Mouse (Mus musculus): ENCODE results near the gene Itga9.
A peak's percentile ranks its signal among the peaks of the same experiment; 100 is the strongest.

The Itga9 gene

DNA sequence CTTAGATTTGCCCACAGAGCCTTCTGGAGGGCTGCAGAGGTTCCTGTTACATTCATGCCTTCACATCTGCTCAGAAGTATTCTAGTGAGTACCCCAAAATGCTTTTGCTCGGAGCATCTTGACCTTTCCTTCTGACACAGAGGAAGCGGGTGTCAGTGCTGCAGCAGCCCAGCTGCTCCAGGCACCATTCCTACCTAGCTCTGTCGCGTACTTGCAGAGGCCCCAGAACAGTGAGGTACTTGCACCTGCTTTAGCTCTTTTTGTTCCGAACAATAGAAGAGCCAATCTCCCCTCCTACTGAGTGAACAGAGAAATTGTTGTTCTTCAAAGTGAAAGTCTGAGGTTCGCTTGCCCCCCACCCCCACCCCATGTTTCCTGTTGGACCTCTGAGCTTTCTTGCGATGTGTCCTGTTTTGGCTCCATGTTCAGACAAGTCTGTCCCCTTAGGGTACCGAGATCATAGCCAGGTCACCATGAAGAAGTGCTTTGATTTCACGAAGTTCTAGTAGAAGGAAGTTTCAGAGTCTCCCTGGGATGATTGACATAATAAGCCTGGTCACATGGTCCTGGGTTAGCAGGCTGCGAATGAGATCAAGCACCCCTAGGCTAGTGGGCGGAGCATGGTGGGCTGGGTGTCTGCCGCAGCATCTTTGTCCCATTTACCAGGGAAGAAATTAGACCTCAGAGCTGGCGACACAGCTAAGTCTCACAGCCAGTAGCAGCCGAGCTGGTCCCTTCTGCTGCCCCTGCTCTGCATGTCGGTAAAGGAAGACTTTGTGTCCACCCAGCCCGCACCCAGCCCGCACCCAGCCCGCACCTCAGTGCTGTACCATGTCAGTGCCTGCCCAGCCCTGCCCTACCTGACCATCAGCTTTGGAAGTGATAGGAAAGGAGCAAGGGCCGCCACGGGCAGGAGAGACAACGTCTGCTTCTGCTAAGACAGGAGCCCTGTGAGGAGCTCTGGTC, 215.0 kb downstream of the Itga9 start:
- peak; percentile 47 for DNase-seq (ENCODE audit: extremely low spot score)

DNA sequence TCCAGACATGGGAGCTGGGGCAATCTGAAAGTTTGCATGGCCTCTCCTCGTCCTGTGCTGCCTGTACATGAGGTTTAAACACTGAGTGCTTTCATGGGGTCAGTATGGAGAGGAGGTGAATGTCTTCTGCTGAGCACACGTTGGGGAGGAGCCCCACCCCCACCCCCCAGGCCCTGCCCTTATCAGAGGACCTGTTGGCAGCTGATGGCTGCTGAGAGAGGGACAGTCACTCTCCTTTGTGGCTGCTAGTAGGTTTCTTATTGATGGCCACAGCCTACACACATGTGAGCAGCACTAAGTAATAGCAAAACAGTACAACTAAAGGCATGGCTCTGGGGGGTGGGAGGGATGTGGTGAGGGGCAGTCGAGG, 215.7 kb downstream of the Itga9 start:
- no peak for DNase-seq (ENCODE audit: extremely low spot score)

DNA sequence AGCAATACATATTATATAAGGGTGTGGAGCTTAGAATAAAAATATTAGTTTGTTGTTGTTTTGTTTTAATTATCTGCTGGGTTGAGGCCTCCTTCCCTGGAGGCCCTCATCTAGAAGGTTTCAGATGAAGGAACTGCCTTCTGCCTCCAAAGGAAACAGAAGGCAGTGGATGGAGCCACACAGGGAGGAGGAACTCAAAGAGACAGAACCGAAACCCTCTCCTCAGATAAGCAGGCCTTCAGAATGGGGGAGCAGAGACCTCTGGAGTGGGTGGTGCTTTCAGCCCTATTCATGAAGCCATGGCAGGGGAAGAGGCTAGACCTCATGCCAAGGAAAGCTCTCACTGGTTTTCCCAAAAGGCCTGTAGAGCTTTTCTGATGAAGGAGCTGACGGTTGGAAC, 216.1 kb downstream of the Itga9 start:
- no peak for DNase-seq (ENCODE audit: extremely low spot score)

DNA sequence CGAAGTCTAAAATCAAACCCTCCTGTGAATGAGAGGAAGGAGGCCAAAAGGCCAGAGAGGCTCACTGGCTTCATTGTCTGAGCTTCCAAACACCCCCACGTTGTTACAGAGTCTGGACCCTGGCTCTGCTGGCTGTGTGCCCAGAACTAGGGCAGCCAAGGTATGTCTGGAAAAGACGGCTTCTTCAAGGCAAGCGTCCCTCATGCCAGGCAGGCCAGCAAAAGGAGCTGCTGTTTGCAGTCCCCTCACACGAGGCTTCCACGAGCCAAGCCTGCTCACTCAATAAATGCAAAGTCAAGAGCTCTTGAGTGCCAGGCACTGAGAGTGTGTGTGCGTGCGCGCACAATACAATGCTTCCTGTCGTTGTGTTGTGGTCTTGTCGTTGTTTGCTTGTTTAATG, 224.6 kb downstream of the Itga9 start:
- DNase-seq (ENCODE audit: extremely low spot score), result no peak

DNA sequence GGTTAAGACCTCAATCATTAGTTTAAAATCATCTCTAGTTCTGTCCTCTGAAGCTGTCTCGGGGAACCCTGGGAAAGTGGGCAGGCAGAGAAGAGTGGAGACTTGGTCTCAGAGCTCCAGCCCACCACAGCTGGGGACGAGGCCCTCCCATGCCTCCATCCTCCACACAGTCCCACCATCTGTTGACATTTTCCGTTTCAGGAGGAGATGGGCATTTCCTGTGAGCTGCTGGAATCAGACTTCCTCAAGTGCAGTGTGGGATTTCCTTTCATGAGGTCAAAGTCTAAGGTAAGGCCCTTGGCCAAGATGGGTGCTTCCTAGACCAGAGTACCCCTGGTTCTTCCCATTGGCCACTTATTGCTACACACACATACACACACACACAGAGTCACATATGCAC, 226.0 kb downstream of the Itga9 start:
- DNase-seq (ENCODE audit: extremely low spot score), result no peak

DNA sequence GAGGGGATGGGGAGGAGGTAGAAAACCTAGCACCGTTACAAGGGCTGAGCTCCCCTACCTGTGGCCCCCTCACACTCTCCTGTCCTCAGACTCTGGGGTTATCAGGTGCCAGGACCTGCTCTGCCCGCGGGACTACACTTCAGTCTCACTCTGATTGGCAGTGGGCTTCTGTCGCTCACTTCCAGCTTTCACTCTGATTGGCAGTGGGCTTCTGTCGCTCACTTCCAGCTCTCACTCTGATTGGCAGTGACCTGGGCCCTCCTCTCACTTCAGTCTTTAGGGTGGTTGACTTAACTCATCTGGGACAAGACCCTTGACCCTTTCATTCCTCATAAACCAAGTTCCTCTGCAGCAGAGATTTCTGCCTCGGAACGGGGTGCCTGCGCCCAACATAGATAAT, 226.9 kb downstream of the Itga9 start:
- DNase-seq (ENCODE audit: extremely low spot score), result no peak

DNA sequence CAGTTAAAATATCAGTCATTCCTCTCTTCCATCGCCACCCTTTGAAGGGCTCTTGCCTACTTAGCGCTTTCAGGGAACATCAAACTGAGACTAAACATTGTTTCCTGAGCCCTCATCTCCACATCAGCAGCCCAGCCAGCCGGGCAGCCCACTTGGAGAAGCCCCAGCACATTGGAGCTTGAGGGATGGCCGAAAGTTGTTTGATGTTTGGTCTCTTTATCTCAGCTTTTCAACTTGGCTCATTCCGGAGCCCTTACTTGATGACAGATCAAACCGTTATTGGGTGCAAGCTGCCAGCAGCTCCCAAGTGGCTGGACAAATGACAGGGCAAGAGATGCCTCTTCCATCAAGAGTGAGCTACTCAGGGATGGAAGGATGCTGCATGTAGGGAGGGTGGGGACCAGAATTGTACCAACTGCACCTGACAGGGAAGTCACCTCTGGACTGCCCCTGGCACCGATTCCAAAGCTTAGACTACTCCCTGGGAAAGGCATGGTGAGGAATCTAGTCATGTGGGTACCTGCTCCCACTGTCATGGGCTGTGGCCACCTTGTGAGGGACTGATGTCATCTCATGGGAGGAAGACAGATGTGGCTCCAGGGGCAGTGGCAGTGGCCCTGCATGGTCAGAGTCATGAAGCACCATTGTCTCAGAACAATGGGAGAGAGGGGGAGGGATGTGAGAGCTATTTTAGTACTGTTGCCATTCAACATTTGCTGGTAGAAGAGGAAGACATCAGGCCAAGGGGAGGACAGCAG, 232.6 kb downstream of the Itga9 start:
- DNase-seq (ENCODE audit: extremely low spot score), result no peak

DNA sequence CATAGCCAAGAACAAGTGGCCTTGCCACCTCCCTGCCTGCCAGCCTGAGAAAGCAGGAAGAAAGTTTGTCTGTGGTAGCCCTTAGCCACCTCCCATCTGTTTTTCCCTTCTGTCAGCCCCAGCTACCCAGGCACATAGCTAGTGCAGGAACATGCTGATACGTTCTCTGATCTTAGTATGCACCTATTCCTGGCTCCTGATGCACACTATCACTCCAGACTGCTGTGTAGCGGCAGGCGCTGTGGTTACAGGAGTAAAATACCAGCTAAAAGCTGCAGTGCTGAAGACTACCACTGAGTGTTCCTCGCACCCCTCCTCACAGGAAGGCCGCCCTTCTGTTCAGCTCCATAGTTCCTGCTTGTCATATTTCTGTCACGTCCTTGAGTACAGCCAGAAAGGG, 234.8 kb downstream of the Itga9 start:
- no peak for DNase-seq (ENCODE audit: extremely low spot score)

DNA sequence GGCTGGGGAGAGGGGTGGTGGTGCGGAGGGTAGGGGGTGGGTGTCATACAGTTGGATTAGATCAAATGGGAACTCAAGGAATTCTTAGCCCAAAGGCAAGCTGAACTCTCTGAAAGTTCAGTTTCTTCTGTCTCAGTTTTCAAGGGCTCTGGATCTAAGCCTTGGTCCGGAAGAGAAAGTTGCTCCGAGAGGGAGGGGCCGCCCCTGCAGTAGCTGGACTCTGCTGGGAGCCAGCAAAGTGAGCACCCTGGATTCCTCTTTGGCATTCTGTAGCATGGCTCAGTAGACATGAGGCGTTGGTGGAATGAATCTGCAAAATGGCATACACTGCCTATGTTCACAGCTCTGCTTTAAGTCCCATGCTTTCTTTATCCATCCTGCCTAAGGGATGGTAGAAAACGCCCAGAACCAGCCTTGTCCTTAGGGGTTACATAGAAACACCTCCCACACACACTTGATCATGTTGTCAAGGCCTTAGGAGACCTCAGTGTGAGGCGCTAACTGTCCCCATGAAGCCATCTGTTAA, 235.5 kb downstream of the Itga9 start:
- no peak for DNase-seq (ENCODE audit: extremely low spot score)

DNA sequence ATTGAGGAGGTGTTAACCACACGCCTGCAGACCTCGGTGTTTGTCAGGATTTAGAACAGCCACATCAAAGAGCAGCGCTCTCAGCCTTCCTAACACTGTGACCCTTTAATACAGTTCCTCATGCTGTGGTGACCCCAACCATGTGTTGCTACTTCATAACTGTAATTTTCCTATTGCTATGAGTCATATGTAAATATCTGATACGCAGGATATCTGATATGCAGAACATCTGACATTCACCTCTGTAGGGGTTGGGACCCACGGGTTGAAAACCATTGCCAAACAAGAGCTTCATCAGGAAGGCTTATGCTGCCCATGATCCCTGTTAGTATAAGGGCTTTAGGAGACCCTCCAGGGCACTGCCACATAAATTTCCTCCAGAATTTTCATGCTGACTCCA, 237.2 kb downstream of the Itga9 start:
- no peak for DNase-seq (ENCODE audit: extremely low spot score)

DNA sequence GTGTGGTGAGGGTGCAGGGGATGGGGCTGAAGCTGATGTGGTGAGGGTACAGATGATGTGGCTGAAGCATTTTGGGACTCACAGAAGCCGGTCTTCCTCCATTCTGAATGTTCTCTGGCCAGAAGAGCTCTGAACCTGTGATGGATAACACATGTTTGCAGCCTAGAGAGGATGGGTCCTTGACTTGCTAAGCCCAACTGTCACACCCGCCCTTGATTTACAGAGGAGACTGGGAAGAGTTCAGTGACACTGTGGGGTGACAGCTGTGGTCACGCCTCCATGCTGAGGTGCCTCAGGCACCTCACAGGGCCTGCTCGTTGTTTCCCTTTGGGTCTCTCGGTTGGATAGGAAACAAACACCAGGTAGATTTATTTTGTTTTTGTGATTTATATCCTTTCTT, 238.5 kb downstream of the Itga9 start:
- DNase-seq (ENCODE audit: extremely low spot score), result no peak

DNA sequence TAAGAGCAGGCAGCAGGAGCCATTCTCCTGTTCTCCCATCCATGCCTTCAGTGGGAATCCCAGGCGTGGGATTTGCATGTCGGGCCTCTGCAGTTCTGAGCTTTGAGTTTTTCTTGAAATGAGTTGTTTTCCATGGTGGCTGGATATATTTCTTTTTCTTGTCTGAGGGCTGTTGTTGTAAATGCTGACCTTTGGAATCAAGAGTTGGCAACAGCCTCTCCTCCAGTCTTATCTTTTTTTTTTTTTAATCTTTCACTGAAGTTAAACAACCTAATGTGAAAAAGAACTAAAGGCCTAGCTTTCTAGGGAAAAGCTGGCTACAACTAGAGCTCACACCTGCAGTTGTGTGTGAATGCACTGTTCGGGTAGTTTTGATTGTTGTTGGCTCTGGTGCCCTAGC, 240.3 kb downstream of the Itga9 start:
- DNase-seq (ENCODE audit: extremely low spot score), result no peak

DNA sequence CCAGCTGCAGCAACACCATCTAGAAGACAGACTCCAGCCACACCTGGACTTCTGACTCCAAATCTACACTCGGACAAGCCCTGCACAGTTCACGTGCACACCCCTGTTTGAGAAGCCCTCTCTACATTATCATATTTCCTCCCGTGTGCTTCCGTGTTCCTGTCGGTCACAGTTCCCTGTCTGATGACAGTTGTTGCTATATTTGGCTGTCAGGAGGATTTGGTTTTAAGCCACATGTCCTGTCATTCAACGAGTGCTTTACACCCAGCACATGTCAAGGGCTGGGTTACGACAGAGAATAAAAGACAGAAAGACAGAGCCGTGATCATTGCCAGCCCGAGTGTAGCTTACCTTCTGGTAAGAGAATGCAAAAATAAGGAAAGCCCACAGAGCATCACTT, 250.2 kb downstream of the Itga9 start:
- no peak for DNase-seq (ENCODE audit: extremely low spot score)

DNA sequence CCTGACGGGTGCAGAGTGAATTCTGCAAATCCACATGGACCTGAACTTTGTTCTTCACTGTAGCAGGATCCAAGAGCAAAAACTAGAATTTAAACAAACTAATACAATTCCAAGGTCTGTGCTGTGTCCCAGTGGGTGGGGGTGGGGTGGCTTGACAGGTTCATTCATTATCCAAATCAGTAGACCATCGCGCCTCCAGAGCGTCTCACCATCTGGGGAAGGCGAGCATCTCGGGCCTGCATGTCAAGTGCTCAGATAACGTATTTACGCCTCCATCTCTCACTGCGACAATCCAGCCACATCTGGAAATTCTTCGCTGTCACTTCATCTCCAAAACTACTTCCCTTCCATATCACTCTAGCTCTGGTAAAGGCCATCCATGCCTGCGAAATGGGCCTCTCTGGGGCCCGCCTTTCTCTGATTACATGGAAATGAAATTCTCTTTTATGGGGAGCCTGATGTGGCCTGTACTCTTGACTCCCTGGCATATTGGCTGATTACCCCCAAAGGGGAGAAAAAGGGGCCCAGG, 254.2 kb downstream of the Itga9 start:
- peak; percentile 16 for DNase-seq (ENCODE audit: extremely low spot score)

DNA sequence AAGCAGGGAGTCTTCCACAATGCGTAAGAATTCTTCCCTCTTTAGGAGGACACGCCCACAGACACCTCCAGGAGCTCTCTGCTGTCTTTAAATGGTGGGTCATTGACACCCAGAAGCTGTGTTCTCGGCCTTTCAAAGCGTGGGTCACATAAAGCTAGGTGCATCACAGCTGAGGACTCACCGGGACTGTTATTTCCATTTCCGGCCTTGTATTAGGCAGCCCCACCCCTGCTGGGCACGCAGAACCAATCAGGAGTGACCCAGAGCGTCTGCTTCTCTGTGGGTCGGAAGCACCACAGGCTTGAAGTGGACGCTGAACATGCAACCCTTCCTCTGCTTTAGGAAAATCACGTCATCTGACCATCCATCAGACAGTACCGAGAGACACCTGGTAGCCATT, 255.7 kb downstream of the Itga9 start:
- peak; percentile 16 for DNase-seq (ENCODE audit: extremely low spot score)

DNA sequence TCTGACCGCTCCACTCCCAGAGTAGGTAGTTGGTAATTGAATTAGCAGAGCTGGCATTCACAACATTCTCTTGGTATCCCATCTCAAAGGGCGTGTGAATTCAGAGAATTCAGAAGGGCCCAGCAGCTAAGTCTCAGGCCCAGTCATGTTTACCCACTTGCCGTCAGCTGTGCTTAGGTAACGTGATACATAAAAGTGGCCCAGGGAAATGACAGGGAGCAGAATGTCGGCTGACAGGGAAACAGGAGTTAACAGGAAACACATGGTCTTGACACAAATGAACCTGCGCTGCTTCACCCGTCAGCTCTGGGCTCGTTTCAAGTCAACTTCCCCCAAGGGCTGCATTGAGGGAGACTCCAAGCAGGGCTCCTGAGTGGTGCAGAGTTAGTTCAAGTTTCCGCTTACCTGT, 256.4 kb downstream of the Itga9 start:
- DNase-seq (ENCODE audit: extremely low spot score), result peak; percentile 61

DNA sequence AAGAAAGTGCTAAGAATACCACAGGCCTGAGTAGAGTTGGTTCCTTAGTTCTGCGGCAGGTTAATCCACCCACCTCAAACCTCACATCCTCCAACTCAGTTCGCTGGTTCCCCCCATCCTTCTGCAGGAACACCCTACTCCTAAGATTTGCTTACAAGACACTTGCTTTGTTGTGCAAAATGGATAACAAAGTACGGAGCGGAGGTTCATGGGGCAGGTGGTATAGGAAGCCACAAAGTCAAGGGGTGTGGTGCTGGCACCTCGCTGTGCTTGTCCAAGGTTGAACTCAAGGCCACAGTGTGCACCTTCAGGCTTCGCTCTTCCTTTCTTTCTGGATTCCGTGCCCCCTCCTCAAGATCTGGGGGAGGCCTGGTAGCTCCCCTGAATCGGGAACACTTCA, 257.0 kb downstream of the Itga9 start:
- DNase-seq (ENCODE audit: extremely low spot score), result no peak

DNA sequence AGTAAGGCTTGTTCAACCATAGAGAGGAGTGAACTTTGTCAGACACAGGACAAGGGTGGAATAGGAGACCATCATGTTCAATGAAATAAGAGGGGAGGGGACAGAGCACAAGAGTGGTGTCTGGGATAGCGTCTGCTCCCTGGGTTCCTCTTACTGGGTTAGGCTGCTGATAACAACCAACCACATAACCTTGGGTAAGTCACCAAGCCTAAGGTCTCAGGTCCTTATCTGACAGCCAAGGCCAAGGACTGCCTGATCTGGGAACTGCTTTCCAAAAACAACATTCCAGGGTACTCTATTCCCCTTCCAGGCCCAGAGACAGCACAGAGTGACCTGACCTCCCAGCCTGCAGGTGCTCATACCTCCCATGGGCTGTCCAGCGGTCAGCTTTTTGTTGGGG, 260.5 kb downstream of the Itga9 start:
- no peak for DNase-seq (ENCODE audit: extremely low spot score)

DNA sequence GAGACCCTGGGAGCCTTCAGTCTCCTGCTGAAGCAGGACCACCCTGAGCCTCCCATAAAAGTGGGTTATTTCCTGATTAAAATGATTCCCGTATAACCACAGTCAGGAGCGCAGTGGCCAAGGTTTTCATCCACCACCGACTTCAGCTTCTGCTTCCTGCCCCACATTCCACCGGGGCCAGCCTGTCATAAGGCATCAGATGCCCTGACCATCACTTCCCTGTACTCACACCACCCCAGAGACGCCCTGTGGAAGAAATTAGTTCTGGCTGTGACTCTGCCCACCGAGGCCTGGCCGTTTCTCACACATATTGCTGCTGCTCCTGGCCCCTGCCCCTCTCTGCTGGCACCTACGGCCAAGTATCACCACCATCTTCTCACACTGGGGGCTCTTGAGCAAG, 261.4 kb downstream of the Itga9 start:
- DNase-seq (ENCODE audit: extremely low spot score), result no peak

DNA sequence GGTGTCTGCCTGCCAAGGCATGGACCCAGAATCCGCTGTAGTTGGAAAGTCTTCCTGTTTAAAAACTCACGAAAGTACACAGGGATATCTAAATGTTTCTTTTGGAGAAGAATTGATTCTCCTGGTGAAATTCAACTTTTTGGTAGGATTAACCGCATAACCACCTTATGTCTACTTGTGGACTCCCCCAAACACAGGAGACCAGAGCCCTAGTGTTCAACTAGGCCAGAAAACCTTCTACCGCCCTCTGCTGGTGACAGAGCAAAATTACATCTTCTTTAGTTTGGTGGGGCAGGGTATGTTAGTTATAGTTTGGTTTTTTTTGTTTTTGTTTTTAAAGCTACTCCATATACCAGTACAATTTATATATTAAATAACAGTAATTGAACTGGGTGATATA, 264.6 kb downstream of the Itga9 start:
- DNase-seq (ENCODE audit: extremely low spot score), result peak; percentile 54

DNA sequence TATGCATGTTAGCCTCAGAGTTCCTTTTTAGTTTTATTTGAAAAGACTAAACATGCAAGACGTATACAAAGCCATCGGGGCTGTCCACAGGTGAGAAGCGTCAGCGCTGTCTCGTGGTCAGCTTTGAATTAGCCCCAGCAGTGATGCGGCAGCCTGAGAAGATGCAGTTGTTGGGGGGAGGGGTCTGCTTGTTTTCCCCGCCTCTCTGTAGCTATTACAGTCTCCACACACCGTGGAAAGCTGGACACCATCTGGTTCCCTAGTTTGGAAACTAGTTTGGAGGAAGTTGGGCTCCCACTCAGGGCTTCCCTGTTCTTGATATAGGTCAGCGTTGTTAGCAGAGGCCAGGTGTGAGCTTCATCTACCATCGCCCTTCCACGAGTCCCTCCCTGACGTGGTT, 266.5 kb downstream of the Itga9 start:
- DNase-seq (ENCODE audit: extremely low spot score), result no peak

DNA sequence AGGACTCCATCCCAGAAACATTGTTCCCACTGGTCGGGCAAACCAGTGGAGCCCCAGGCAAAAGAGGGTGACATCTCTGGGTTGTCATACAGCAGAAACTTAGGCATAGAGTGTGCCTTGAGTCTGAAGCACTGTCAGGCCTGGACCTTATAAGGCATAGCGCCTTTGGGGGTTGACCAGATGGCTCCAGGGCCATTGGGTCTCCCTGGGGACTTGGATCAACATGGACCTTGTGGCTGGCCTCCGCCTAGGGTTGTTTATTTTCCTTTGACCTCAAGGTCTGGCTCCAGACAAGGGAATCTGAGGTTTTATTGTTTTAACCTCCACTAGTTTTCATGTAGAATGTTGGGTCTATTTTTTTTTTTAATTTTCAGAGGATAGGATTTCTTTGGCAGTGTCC, 267.1 kb downstream of the Itga9 start:
- peak; percentile 22 for DNase-seq (ENCODE audit: extremely low spot score)

DNA sequence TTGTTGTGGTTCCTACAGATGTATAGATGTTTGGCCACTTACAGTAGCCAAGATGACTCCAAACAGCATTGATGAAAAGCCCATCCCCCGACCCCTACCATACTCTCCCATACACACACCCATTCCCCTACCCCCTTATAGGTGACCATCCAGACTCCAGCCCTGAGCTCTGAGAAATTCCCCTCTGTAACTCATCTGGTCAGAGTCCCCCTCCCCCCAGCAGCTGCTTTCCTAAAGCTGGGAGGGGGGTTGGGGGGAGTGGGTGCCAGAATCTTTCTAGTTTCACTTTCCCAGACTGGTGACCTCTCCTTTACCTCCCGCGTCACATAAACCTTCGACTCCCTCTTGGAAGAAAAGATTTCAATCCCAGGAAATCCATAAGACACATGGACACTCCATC, 269.2 kb downstream of the Itga9 start:
- no peak for DNase-seq (ENCODE audit: extremely low spot score)

All from embryo, embryonic 9.5 days (tissue).